Comparison of ENCODE assay signal across 8 mouse cellular contexts in genomic region chr8:54486555-54487273, GRCm38 (mm10). TPM values are rescaled to one million over a fixed set of nuclear protein-coding genes. Genes with fewer than 3 reads are reported as not detected.
DNase-seq lines count a peak whose midpoint lies in the region; ATAC-seq lines count a peak whose summit lies in the region.

No protein-coding gene starts in this region.

- no peak for DNase-seq in liver, embryonic 11.5 days (ENCODE audit: low spot score)
- DNase-seq in liver = no peak
- DNase-seq in cerebellum, adult 8-10 months = no peak
- no peak for DNase-seq in testis, postnatal 10 days (ENCODE audit: low spot score)
- no peak for DNase-seq in urinary bladder, postnatal 10 days (ENCODE audit: low spot score)

- 30% methylated on average over 19 of the region's 19 CpGs for WGBS in liver, embryonic 11.5 days
- 34% methylated on average over 19 of the region's 19 CpGs for WGBS in heart, embryonic 13.5 days
- WGBS in limb, embryonic 13.5 days = 25% methylated on average over 19 of the region's 19 CpGs
- WGBS in stomach, embryonic 14.5 days = 40% methylated on average over 19 of the region's 19 CpGs

- ATAC-seq in liver, embryonic 11.5 days (replicated peaks; ENCODE audit: low FRiP score) = no peak
- ATAC-seq in heart, embryonic 13.5 days (ENCODE audit: extremely low read depth, insufficient number of reproducible peaks, low FRiP score, low TSS enrichment) = no peak
- ATAC-seq in limb, embryonic 13.5 days (ENCODE audit: low FRiP score, low read depth) = no peak
- no peak for ATAC-seq in stomach, embryonic 14.5 days (ENCODE audit: insufficient number of reproducible peaks, insufficient read depth, low FRiP score, low read depth)

- no peaks in the 10 kb centered on the region for H3K9me3 ChIP-seq in liver, embryonic 11.5 days (ENCODE audit: control insufficient read depth, low read length)
- no peaks in the 10 kb centered on the region for H3K9me3 ChIP-seq in heart, embryonic 13.5 days
- H3K9me3 ChIP-seq in limb, embryonic 13.5 days = no peaks in the 10 kb centered on the region
- no peaks in the 10 kb centered on the region for H3K9me3 ChIP-seq in stomach, embryonic 14.5 days (ENCODE audit: control insufficient read depth, low read depth, low read length)

- no peaks in the 10 kb centered on the region for H3K4me1 ChIP-seq in liver, embryonic 11.5 days (replicated peaks; ENCODE audit: control insufficient read depth, insufficient read depth, low read length)
- H3K4me1 ChIP-seq in heart, embryonic 13.5 days = peaks cover 4% of the 10 kb centered on the region; the same call in 1 of the 2 replicates
- 0 out of 2 replicates have a peak, but pooled peaks cover 9% of the 10 kb centered on the region for H3K4me1 ChIP-seq in limb, embryonic 13.5 days
- H3K4me1 ChIP-seq in stomach, embryonic 14.5 days (ENCODE audit: control insufficient read depth, insufficient read depth, low read length) = no peaks in the 10 kb centered on the region

- H3K27ac ChIP-seq in liver, embryonic 11.5 days (ENCODE audit: low read depth, low read length) = no peak overlapping the region
- H3K27ac ChIP-seq in heart, embryonic 13.5 days (replicated peaks) = peak overlapping the region; percentile 4
- no peak overlapping the region for H3K27ac ChIP-seq in limb, embryonic 13.5 days
- H3K27ac ChIP-seq in stomach, embryonic 14.5 days (ENCODE audit: low read length) = no peak overlapping the region

- no peaks in the 10 kb centered on the region for H3K27me3 ChIP-seq in liver, embryonic 11.5 days (replicated peaks; ENCODE audit: control insufficient read depth, insufficient read depth, low read length)
- no peaks in the 10 kb centered on the region for H3K27me3 ChIP-seq in heart, embryonic 13.5 days (replicated peaks)
- no peaks in the 10 kb centered on the region; the same call in 1 of the 2 replicates for H3K27me3 ChIP-seq in limb, embryonic 13.5 days
- H3K27me3 ChIP-seq in stomach, embryonic 14.5 days (ENCODE audit: control insufficient read depth, insufficient read depth, low read length) = no peaks in the 10 kb centered on the region

- no peaks in the 10 kb centered on the region for H3K36me3 ChIP-seq in liver, embryonic 11.5 days (ENCODE audit: control insufficient read depth, insufficient read depth, low read length)
- H3K36me3 ChIP-seq in heart, embryonic 13.5 days = no peaks in the 10 kb centered on the region
- no peaks in the 10 kb centered on the region for H3K36me3 ChIP-seq in limb, embryonic 13.5 days
- no peaks in the 10 kb centered on the region for H3K36me3 ChIP-seq in stomach, embryonic 14.5 days (ENCODE audit: control insufficient read depth, insufficient read depth, low read length)

- no peak overlapping the region for H3K9ac ChIP-seq in liver, embryonic 11.5 days (ENCODE audit: low read depth, low read length)
- peak overlapping the region; percentile 68 for H3K9ac ChIP-seq in heart, embryonic 13.5 days
- H3K9ac ChIP-seq in limb, embryonic 13.5 days = peak overlapping the region; percentile 14; the same call in 1 of the 2 replicates
- H3K9ac ChIP-seq in stomach, embryonic 14.5 days (replicated peaks; ENCODE audit: low read depth, low read length) = no peak overlapping the region

- no peak overlapping the region for H3K4me3 ChIP-seq in liver, embryonic 11.5 days (ENCODE audit: low read depth, low read length)
- peak overlapping the region; percentile 40 for H3K4me3 ChIP-seq in heart, embryonic 13.5 days
- H3K4me3 ChIP-seq in limb, embryonic 13.5 days = peak overlapping the region; percentile 31
- 0 out of 2 replicates have a peak overlapping the region, but pooled peaks have one; percentile 8 for H3K4me3 ChIP-seq in stomach, embryonic 14.5 days (ENCODE audit: low read depth, low read length)

- H3K4me2 ChIP-seq in liver, embryonic 11.5 days = peak overlapping the region; percentile 49
- H3K4me2 ChIP-seq in heart, embryonic 13.5 days = peak overlapping the region; percentile 63
- peak overlapping the region; percentile 58 for H3K4me2 ChIP-seq in limb, embryonic 13.5 days (replicated peaks)
- peak overlapping the region; percentile 28 for H3K4me2 ChIP-seq in stomach, embryonic 14.5 days (replicated peaks; ENCODE audit: low read depth, low read length)

RNA-seq across cellular contexts. Expression of gene Asb5, which starts 42.7 kb away (rescaled TPM):
- polyA plus RNA-seq in liver, embryonic 11.5 days (2014; fragmentation: Nextera tagmentation; extraction: Ambion mirVana) = 2.7 and 6.2 TPM in 2 replicates
- 3.7 and 4.5 TPM in 2 replicates for polyA plus RNA-seq in heart, embryonic 13.5 days (2015; fragmentation: Nextera tagmentation; extraction: Ambion mirVana)
- polyA plus RNA-seq in limb, embryonic 13.5 days (2015; fragmentation: Nextera tagmentation; extraction: Ambion mirVana) = 5.8 and 6.0 TPM in 2 replicates
- 7.1 and 7.9 TPM in 2 replicates for polyA plus RNA-seq in stomach, embryonic 14.5 days (2014; fragmentation: Nextera tagmentation; extraction: Ambion mirVana)

RNA-seq across cellular contexts. Expression of gene Spcs3, which starts 43.1 kb away (rescaled TPM):
- polyA plus RNA-seq in liver, embryonic 11.5 days (2014; fragmentation: Nextera tagmentation; extraction: Ambion mirVana) = 122 and 144 TPM in 2 replicates
- 63.3 and 69.4 TPM in 2 replicates for polyA plus RNA-seq in heart, embryonic 13.5 days (2015; fragmentation: Nextera tagmentation; extraction: Ambion mirVana)
- polyA plus RNA-seq in limb, embryonic 13.5 days (2015; fragmentation: Nextera tagmentation; extraction: Ambion mirVana) = 93.2 and 98.2 TPM in 2 replicates
- polyA plus RNA-seq in stomach, embryonic 14.5 days (2014; fragmentation: Nextera tagmentation; extraction: Ambion mirVana) = 74.0 and 86.9 TPM in 2 replicates

Comparison
In these comparisons a context has a peak if more than half of its experiments do, and no peak if none do; other contexts are left out.
1. H3K9ac ChIP-seq: peak in heart, embryonic 13.5 days (single experiment) and limb, embryonic 13.5 days (single experiment); none in liver, embryonic 11.5 days (single experiment) and stomach, embryonic 14.5 days (single experiment).
2. Peak in every context shown above with its lines, with median percentiles within 50 percentile points of each other: H3K4me2 ChIP-seq.